Mouse (Mus musculus) MEL (cell line): ENCODE measurements around the gene Slc22a5. TPM values are rescaled to one million over a fixed set of nuclear protein-coding genes. Genes with fewer than 3 reads are reported as not detected.

Experiments used
- DNase-seq: peaks from one replicate; pipeline ENCODE4 v3.0.0; 2011; ENCODE audit warnings: low read depth, low spot score
- H3K27ac ChIP-seq: 2 replicates; pipeline ENCODE4 v1.5.1; 2012; ENCODE audit warnings: low read depth, mild to moderate bottlenecking, control low read depth, low read length, moderate library complexity; ENCODE audit not compliant: control insufficient read depth
- H3K27me3 ChIP-seq, 2 experiments: fragments of 150-350 bp in 1 of 2; sonication (generic) in 1 of 2; 2 replicates each; pipeline ENCODE4 v1.6.1; 2012; ENCODE audit warnings: low read length in 2 of 2, mild to moderate bottlenecking in 2 of 2, improper control_type of control experiment in 1 of 2, moderate library complexity in 1 of 2; ENCODE audit not compliant: insufficient read depth in 2 of 2, control insufficient read depth in 1 of 2
- H3K36me3 ChIP-seq, 2 experiments: 2 replicates each; pipeline ENCODE4 v1.6.1; 2012 to 2014; ENCODE audit warnings: low read length in 2 of 2, improper control_type of control experiment in 1 of 2, inconsistent platforms in 1 of 2, mild to moderate bottlenecking in 1 of 2; ENCODE audit not compliant: insufficient read depth in 2 of 2, control insufficient read depth in 1 of 2
- H3K4me1 ChIP-seq, 2 experiments: fragments of 150-350 bp in 1 of 2; sonication (generic) in 1 of 2; 2 replicates each; pipeline ENCODE4 v1.6.1; 2012; ENCODE audit warnings: low read length in 2 of 2, improper control_type of control experiment in 1 of 2, mild to moderate bottlenecking in 1 of 2; ENCODE audit not compliant: insufficient read depth in 2 of 2, control insufficient read depth in 1 of 2
- H3K4me3 ChIP-seq, 2 experiments: fragments of 150-350 bp in 1 of 2; sonication (generic) in 1 of 2; 2 replicates each; pipeline ENCODE4 v1.5.1; 2012; ENCODE audit warnings: low read depth in 2 of 2, low read length in 2 of 2, mild to moderate bottlenecking in 2 of 2, moderate library complexity in 2 of 2, control low read depth in 1 of 2, improper control_type of control experiment in 1 of 2; ENCODE audit not compliant: control insufficient read depth in 1 of 2, insufficient read depth in 1 of 2
- H3K79me2 ChIP-seq: 2 replicates; pipeline ENCODE4 v1.6.1; 2012; ENCODE audit warnings: mild to moderate bottlenecking, low read length, moderate library complexity; ENCODE audit not compliant: control insufficient read depth, poor library complexity, insufficient read depth
- H3K9ac ChIP-seq: 2 replicates; pipeline ENCODE4 v1.6.1; 2012; ENCODE audit warnings: low read depth, mild to moderate bottlenecking, control low read depth, low read length, moderate library complexity; ENCODE audit not compliant: control insufficient read depth, poor library complexity, severe bottlenecking
- H3K9me3 ChIP-seq: fragments of 150-350 bp; sonication (generic); replicated peaks from 2 replicates; pipeline ENCODE4 v1.6.1; 2012; ENCODE audit warnings: mild to moderate bottlenecking, low read length, improper control_type of control experiment, moderate library complexity; ENCODE audit not compliant: insufficient read depth
- CHD1 ChIP-seq: IDR thresholded peaks from 2 replicates; pipeline ENCODE4 v1.6.1; 2012; ENCODE audit warnings: low read depth, mild to moderate bottlenecking, inconsistent platforms, low read length, improper control_type of control experiment
- CHD2 ChIP-seq: IDR thresholded peaks from 2 replicates; pipeline ENCODE4 v1.6.1; 2011; ENCODE audit warnings: low read length, improper control_type of control experiment
- E2F4 ChIP-seq: IDR thresholded peaks from 2 replicates; pipeline ENCODE4 v1.6.1; 2011; ENCODE audit warnings: low read depth, low read length, improper control_type of control experiment, borderline replicate concordance
- GABPA ChIP-seq: IDR thresholded peaks from 2 replicates; pipeline ENCODE4 v1.6.1; 2012; ENCODE audit warnings: low read depth, mild to moderate bottlenecking, inconsistent platforms, low read length, improper control_type of control experiment, moderate library complexity
- GATA1 ChIP-seq: IDR thresholded peaks from 2 replicates; pipeline ENCODE4 v1.6.1; 2011; ENCODE audit warnings: low read depth, low read length, improper control_type of control experiment
- HCFC1 ChIP-seq: IDR thresholded peaks from 2 replicates; pipeline ENCODE4 v1.6.1; 2012; ENCODE audit warnings: low read depth, mild to moderate bottlenecking, inconsistent platforms, low read length, improper control_type of control experiment, moderate library complexity
- KAT2A ChIP-seq: conservative IDR thresholded peaks from 2 replicates; pipeline ENCODE4 v1.6.1; 2012; ENCODE audit warnings: low read depth, low read length, improper control_type of control experiment, inconsistent platforms
- MXI1 ChIP-seq: IDR thresholded peaks from 2 replicates; pipeline ENCODE4 v1.6.1; 2011; ENCODE audit warnings: mild to moderate bottlenecking, low read depth, low read length, improper control_type of control experiment
- NRF1 ChIP-seq: IDR thresholded peaks from 2 replicates; pipeline ENCODE4 v1.6.1; 2014; ENCODE audit warnings: low read depth, mild to moderate bottlenecking, inconsistent platforms, low read length, improper control_type of control experiment, moderate library complexity; ENCODE audit not compliant: poor library complexity, insufficient read depth, severe bottlenecking
- POLR2AphosphoS5 ChIP-seq: IDR thresholded peaks from 2 replicates; pipeline ENCODE4 v1.6.1; 2012; ENCODE audit warnings: low read depth, borderline replicate concordance, mild to moderate bottlenecking, inconsistent platforms, low read length, moderate library complexity, mixed read lengths
- RAD21 ChIP-seq: IDR thresholded peaks from 2 replicates; pipeline ENCODE4 v1.6.1; 2011; ENCODE audit warnings: mild to moderate bottlenecking, low read depth, low read length, improper control_type of control experiment
- SMC3 ChIP-seq: IDR thresholded peaks from 2 replicates; pipeline ENCODE4 v1.6.1; 2011; ENCODE audit warnings: low read depth, low read length, improper control_type of control experiment
- TCF12 ChIP-seq: IDR thresholded peaks from 2 replicates; pipeline ENCODE4 v1.6.1; 2014; ENCODE audit warnings: low read depth, mild to moderate bottlenecking, inconsistent platforms, low read length, improper control_type of control experiment, moderate library complexity
- UBTF ChIP-seq: IDR thresholded peaks from 2 replicates; pipeline ENCODE4 v1.6.1; 2012; ENCODE audit warnings: low read depth, mild to moderate bottlenecking, inconsistent platforms, low read length, improper control_type of control experiment, moderate library complexity, borderline replicate concordance; ENCODE audit not compliant: insufficient read depth
- ZC3H11A ChIP-seq: IDR thresholded peaks from 2 replicates; pipeline ENCODE4 v1.6.1; 2012; ENCODE audit warnings: low read depth, mild to moderate bottlenecking, inconsistent platforms, low read length, improper control_type of control experiment
- ZKSCAN1 ChIP-seq: IDR thresholded peaks from 2 replicates; pipeline ENCODE4 v1.6.1; 2012; ENCODE audit warnings: low read depth, mild to moderate bottlenecking, inconsistent platforms, low read length, improper control_type of control experiment, moderate library complexity
- ZNF384 ChIP-seq: IDR thresholded peaks from 2 replicates; pipeline ENCODE4 v1.6.1; 2012; ENCODE audit warnings: low read depth, mild to moderate bottlenecking, inconsistent platforms, low read length, improper control_type of control experiment
- polyA plus RNA-seq, 2 experiments: library from polyadenylated mRNA; stranded (reverse) in 1 of 2; unstranded in 1 of 2; fragments of >175 nt in 1 of 2; fragments of >200 nt in 1 of 2; gene quantifications; 2 replicates each; pipeline versions ENCODE4 v1.2.1 to v1.2.4; 2012; ENCODE audit warnings: low replicate concordance in 2 of 2, low read depth in 1 of 2; ENCODE audit not compliant: insufficient read length in 2 of 2, insufficient read depth in 1 of 2, missing spikeins in 1 of 2
- total RNA-seq: library from RNA; depleted of rRNA; stranded (reverse); fragments of 300-350 nt; gene quantifications from 2 replicates; pipeline ENCODE4 v1.2.3, GENCODE M21; 2012

Slc22a5 gene
- total and polyA plus RNA-seq, 3 experiments: 11.8 to 12.5 TPM; not detected in 1

- peaks cover 0 to 4% of the 10 kb centered on the region in 2 experiments; a peak in 2 of 4 replicates for H3K27me3 ChIP-seq
- H3K36me3 ChIP-seq: no peaks in the 10 kb centered on the region
- no peaks in the 10 kb centered on the region for H3K79me2 ChIP-seq
- TF ChIP-seq SMC3 (no peak), POLR2AphosphoS5 (no peak), HCFC1 (no peak), MXI1 (no peak)
- no peak for DNase-seq
- no peak overlapping the region for H3K9ac ChIP-seq
- peaks cover 0 to 4% of the 10 kb centered on the region in 2 experiments; a peak in 1 of 4 replicates for H3K4me1 ChIP-seq
- no peak overlapping the region for H3K27ac ChIP-seq
- H3K4me3 ChIP-seq: no peak overlapping the region
- H3K9me3 ChIP-seq: no peaks in the 10 kb centered on the region
Observed at GRCm38 (mm10) chr11:53818794-53819193, 72.7 kb downstream of the Slc22a5 start.

GRCm38 (mm10) chr11:53816841-53817375 lies 74.6 kb downstream of the Slc22a5 start:
- Histone ChIP-seq H3K9me3 (no peaks in the 10 kb centered on the region), H3K36me3 (no peaks in the 10 kb centered on the region), H3K4me1 (peaks cover 0 to 4% of the 10 kb centered on the region in 2 experiments; a peak in 1 of 4 replicates), H3K4me3 (no peak overlapping the region), H3K9ac (no peak overlapping the region), H3K27ac (no peak overlapping the region), H3K79me2 (no peaks in the 10 kb centered on the region), H3K27me3 (peaks cover 0 to 9% of the 10 kb centered on the region in 2 experiments; a peak in 2 of 4 replicates)
- DNase-seq: no peak
- TF ChIP-seq GABPA (no peak), KAT2A (no peak), ZKSCAN1 (no peak), UBTF (no peak), ZNF384 (no peak), ZC3H11A (no peak), CHD1 (no peak), RAD21 (no peak), TCF12 (no peak), E2F4 (no peak)

DNA sequence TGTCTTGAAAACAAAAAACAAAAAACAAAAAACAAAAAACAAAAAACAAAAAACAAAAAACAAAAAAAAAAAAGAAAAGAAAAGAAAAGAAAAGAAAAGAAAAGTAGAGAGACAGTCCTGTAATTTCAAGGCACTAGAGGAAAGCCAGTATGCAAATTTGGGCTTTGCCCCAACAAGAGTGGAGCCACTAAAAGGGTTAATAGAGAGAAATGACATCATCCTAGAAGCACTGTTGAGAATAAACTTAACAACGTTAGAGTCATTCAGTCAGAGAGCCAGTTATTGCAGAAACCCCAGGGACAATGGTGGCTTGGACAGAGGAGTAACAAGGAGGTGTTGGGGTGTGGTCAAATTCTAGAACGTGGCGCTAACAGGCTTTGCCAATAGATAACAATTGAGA lies 76.7 kb downstream of the Slc22a5 start:
- no peak overlapping the region for H3K9ac ChIP-seq
- H3K79me2 ChIP-seq: no peaks in the 10 kb centered on the region
- no peak overlapping the region for H3K27ac ChIP-seq
- H3K4me1 ChIP-seq: no peaks in the 10 kb centered on the region
- H3K36me3 ChIP-seq: no peaks in the 10 kb centered on the region
- H3K27me3 ChIP-seq: peaks cover 9 to 11% of the 10 kb centered on the region in 2 experiments
- no peaks in the 10 kb centered on the region for H3K9me3 ChIP-seq
- no peak overlapping the region for H3K4me3 ChIP-seq
- TF ChIP-seq ZNF384 (no peak), ZC3H11A (no peak), CHD2 (no peak), NRF1 (no peak), GATA1 (no peak)
- DNase-seq: no peak
